Mouse (Mus musculus) frontal cortex, postnatal 10 days (tissue): ENCODE results near the gene Adgrv1.

ENCODE experiments used
- DNase-seq, 2 experiments: peaks; one replicate each; pipeline ENCODE4 v3.0.0; 2022; ENCODE audit warnings: low spot score in 2 of 2, mixed read lengths in 1 of 2

Adgrv1 gene

DNA sequence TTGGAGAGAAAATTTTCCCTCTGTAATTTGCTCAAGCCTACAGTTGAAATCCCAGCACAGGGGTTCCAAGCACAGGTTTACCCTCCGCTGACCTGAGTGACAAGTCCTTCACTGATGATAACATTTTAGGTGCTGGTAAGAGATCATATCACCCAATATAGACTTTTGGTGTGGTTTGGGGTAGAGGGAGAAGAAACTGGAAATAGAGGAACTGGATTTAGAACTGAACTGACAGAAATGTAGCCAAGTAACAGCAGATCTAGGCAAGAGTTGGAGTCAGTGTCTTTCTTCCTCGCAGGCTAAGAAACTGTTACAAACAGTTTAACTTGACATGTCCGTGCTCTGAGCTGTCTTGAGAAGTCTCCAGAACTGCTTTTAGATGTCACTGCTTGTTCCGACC is 581.5 kb downstream of the Adgrv1 start:
- no peak for DNase-seq

DNA sequence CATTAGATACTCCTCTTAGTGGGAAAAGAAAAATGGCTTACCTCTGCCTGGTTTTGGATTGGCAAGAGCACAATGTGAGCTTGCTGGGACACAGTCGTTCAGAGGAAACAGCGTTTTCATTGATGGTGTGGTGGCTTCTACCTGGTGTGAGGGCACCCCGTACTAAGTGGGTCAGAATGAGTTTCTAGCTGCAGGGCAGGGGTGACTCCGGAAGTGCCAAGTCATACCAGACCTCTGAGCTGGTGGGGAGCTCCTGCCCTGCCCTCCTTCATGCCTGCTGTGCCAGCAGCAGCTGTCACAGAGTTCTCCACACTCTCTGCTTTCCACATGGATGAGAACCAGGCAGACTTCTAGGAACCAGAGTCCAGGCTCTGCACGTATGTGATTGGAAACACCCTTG is 582.0 kb downstream of the Adgrv1 start:
- no peak for DNase-seq

DNA sequence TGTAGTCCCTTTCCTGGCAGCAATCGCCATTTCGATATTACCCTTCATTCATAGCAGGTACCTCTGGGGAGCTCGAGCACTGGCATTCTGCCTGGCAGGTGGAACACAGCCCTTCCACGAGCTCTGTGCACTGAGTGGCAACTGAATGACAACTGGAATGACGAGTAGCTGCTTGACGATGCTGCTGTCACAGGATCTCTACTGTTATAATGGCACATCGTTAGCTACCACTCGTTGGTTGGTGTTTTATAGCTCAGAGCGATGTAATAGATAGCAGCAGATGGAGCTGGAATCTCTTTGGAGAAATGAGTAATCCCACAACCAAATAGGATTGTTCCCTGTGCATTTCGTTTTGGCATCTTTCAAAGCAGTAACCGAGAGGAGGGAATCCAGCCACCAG is 587.6 kb downstream of the Adgrv1 start:
- no peak for DNase-seq
